Mouse (Mus musculus): ENCODE data around the gene Clmn.

GRCm38 (mm10) chr12:104742247-104742646 lies 122.6 kb downstream of the Clmn start:
- TF ChIP-seq GATA1 (IDR thresholded peaks at IDR 0.05; ENCODE audit: low read length): no peak
- no peak for TF ChIP-seq TAL1 (IDR thresholded peaks at IDR 0.05; ENCODE audit: low read length)
